Comparison of ENCODE assay signal across 10 mouse cellular contexts in genomic region chr1:66940903-66941302, GRCm38 (mm10). TPM values are rescaled to one million over a fixed set of nuclear protein-coding genes. Genes with fewer than 3 reads are reported as not detected.
DNase-seq lines count a peak whose midpoint lies in the region; ATAC-seq and TF ChIP-seq lines count a peak whose summit lies in the region.
"Had no signal": no experiment of that assay in that cellular context is flagged by ENCODE, and none has a peak within 500 bp of the region (broad histone marks: within the 10 kb centered on the region; RNA-seq: fewer than 3 reads in every experiment).

No protein-coding gene starts in this region.

- TF ChIP-seq CTCF in gastrocnemius, adult 2 months (IDR thresholded peaks at IDR 0.05) = peak; percentile 69
- TF ChIP-seq CTCF in stomach, postnatal 0 days (IDR thresholded peaks at IDR 0.05; ENCODE audit: low read depth) = peak; percentile 74

- H3K4me2 ChIP-seq in neural tube, embryonic 11.5 days (ENCODE audit: low read depth) = no peak overlapping the region
- no peak overlapping the region for H3K4me2 ChIP-seq in stomach, postnatal 0 days (replicated peaks; ENCODE audit: low read depth)
- H3K4me2 ChIP-seq: midbrain, embryonic 12.5 days had no signal

- intact Hi-C loops in gastrocnemius, adult 2 months (cut with DNase I) = no loop called here

- no peak overlapping the region for H3K9ac ChIP-seq in neural tube, embryonic 11.5 days (ENCODE audit: low read length)
- H3K9ac ChIP-seq in stomach, postnatal 0 days (ENCODE audit: low read length) = no peak overlapping the region
- H3K9ac ChIP-seq: midbrain, embryonic 12.5 days had no signal

- H3K27me3 ChIP-seq in neural tube, embryonic 11.5 days (ENCODE audit: control insufficient read depth, insufficient read depth, low read length) = no peaks in the 10 kb centered on the region
- no peaks in the 10 kb centered on the region for H3K27me3 ChIP-seq in stomach, postnatal 0 days (ENCODE audit: control insufficient read depth, insufficient read depth, low read length)
- H3K27me3 ChIP-seq: midbrain, embryonic 12.5 days had no signal

- peak overlapping the region; percentile 80 for H3K4me3 ChIP-seq in gastrocnemius, adult 2 months
- H3K4me3 ChIP-seq in neural tube, embryonic 11.5 days (ENCODE audit: low read depth, low read length) = no peak overlapping the region
- no peak overlapping the region for H3K4me3 ChIP-seq in stomach, postnatal 0 days (ENCODE audit: low read depth, low read length)
- H3K4me3 ChIP-seq: midbrain, embryonic 12.5 days had no signal

- peak overlapping the region; percentile 91 for H3K27ac ChIP-seq in gastrocnemius, adult 2 months
- no peak overlapping the region for H3K27ac ChIP-seq in neural tube, embryonic 11.5 days (ENCODE audit: low read depth, low read length)
- H3K27ac ChIP-seq in stomach, postnatal 0 days (replicated peaks) = no peak overlapping the region
- H3K27ac ChIP-seq: midbrain, embryonic 12.5 days had no signal

- peak; percentile 54 for DNase-seq in gastrocnemius, adult 2 months
- no peak for DNase-seq in gastrocnemius, adult 8-10 months (ENCODE audit: low spot score in 2 of 2)
- DNase-seq in neural tube, embryonic 11.5 days (ENCODE audit: low spot score) = peak; percentile 15
- no peak for DNase-seq in neural tube, embryonic 10.5 days (ENCODE audit: extremely low spot score, low spot score)
- DNase-seq in kidney, adult 8-10 months = peak; percentile 14 to 27
- DNase-seq in stomach, postnatal 0 days (ENCODE audit: low spot score) = peak; percentile 56
- no peak for DNase-seq in layer of hippocampus, adult 9-10 months (ENCODE audit: low spot score)
- DNase-seq in left cerebral cortex, adult 8-10 months (ENCODE audit: low spot score in 2 of 2) = no peak
- DNase-seq: thymus, postnatal 4 days had no signal

- H3K36me3 ChIP-seq in neural tube, embryonic 11.5 days (ENCODE audit: control insufficient read depth, insufficient read depth, low read length) = no peaks in the 10 kb centered on the region
- H3K36me3 ChIP-seq in stomach, postnatal 0 days (ENCODE audit: control insufficient read depth, insufficient read depth, low read length) = no peaks in the 10 kb centered on the region
- H3K36me3 ChIP-seq: midbrain, embryonic 12.5 days had no signal

- WGBS in neural tube, embryonic 11.5 days = 42% methylated on average over 6 of the region's 6 CpGs
- 33% methylated on average over 6 of the region's 6 CpGs for WGBS in stomach, postnatal 0 days

- ATAC-seq in neural tube, embryonic 11.5 days (ENCODE audit: insufficient read depth, low FRiP score, low TSS enrichment) = no peak
- peak; percentile 90 for ATAC-seq in stomach, postnatal 0 days (ENCODE audit: low FRiP score, low TSS enrichment)

- no peak for TF ChIP-seq EP300 in stomach, postnatal 0 days (optimal IDR thresholded peaks at IDR 0.05)

- no peaks in the 10 kb centered on the region for H3K4me1 ChIP-seq in neural tube, embryonic 11.5 days (ENCODE audit: control insufficient read depth, insufficient read depth, low read length)
- H3K4me1 ChIP-seq in stomach, postnatal 0 days (replicated peaks; ENCODE audit: control insufficient read depth, insufficient read depth) = no peaks in the 10 kb centered on the region
- H3K4me1 ChIP-seq: midbrain, embryonic 12.5 days had no signal

- H3K9me3 ChIP-seq in neural tube, embryonic 11.5 days (ENCODE audit: control insufficient read depth, low read length) = no peaks in the 10 kb centered on the region
- H3K9me3 ChIP-seq in stomach, postnatal 0 days (ENCODE audit: control insufficient read depth, low read length) = no peaks in the 10 kb centered on the region
- H3K9me3 ChIP-seq: midbrain, embryonic 12.5 days had no signal

RNA-seq across cellular contexts. Expression of gene Myl1, which starts 4.3 kb away (rescaled TPM):
- total RNA-seq in gastrocnemius, adult 2 months (2021) = over 10,000 TPM; 14,696 to 24,668 TPM
- total RNA-seq in gastrocnemius, adult 8-10 months (2022) = over 10,000 TPM; 15,323 to 21,985 (median 20,714) TPM
- polyA plus RNA-seq in neural tube, embryonic 11.5 days (2014; fragmentation: Nextera tagmentation; extraction: Ambion mirVana) = 63.7 and 76.6 TPM in 2 replicates
- polyA plus RNA-seq in stomach, postnatal 0 days (2015; fragmentation: Nextera tagmentation; extraction: Ambion mirVana) = 10.3 and 12.7 TPM in 2 replicates
- 1 to 10 TPM in 3 of 4 experiments, not detected in 1; 1.8 to 8.0 (median 5.0) TPM for total RNA-seq in left cerebral cortex, adult 8-10 months (2022)

Comparison
In these comparisons a context has a peak if more than half of its experiments do, and no peak if none do; other contexts are left out.
1. DNase-seq: peak in gastrocnemius, adult 2 months (single experiment), neural tube, embryonic 11.5 days (single experiment), kidney, adult 8-10 months (2 of 2) and stomach, postnatal 0 days (single experiment); none in gastrocnemius, adult 8-10 months (0 of 2), neural tube, embryonic 10.5 days (single experiment), layer of hippocampus, adult 9-10 months (single experiment) and left cerebral cortex, adult 8-10 months (0 of 2).
2. RNA of gene Myl1, which starts 4.3 kb away (total RNA-seq): 14,696 to 24,668 TPM in gastrocnemius, adult 2 months and 15,323 to 21,985 TPM in gastrocnemius, adult 8-10 months; 1.8 to 8.0 TPM in left cerebral cortex, adult 8-10 months; every median in the first group is over 1,000 times any median in the second.